ENCODE assay signal across 20 mouse cellular contexts in the genomic region with DNA sequence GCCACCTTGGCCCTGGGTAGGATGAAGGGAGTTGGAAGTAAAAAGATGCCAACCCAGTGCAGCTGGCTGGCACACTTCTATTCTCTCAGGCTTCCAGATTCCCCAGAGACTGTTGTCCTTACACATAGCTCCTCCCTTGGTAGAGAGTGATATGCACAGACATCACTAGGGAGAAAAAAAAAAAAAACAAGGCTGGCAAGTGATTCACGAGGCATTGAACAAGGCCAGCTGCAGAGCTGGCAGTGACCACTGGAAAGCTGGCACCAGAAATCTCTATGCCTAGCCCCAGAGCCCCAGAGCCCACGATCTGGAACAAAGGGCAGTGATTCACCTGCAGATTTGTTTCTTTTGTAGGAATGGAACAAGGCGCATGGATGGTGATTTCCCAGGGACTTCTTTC.
A peak's percentile ranks its signal among the peaks of the same experiment; 100 is the strongest.
DNase-seq lines count a peak whose midpoint lies in the region; TF ChIP-seq lines count a peak whose summit lies in the region.
"Had no signal": no experiment of that assay in that cellular context is flagged by ENCODE, and none has a peak within 500 bp of the region (broad histone marks: within the 10 kb centered on the region; RNA-seq: fewer than 3 reads in every experiment).

No protein-coding gene starts in this region.

- H3K4me3 ChIP-seq in layer of hippocampus, adult 2 months = no peak overlapping the region
- H3K4me3 ChIP-seq: forebrain, embryonic 12.5 days; heart, embryonic 10.5 days; limb, embryonic 12.5 days; lung, embryonic 15.5 days; myocyte; stomach, embryonic 15.5 days had no signal

- H3K27ac ChIP-seq in layer of hippocampus, adult 2 months = no peak overlapping the region
- H3K27ac ChIP-seq: forebrain, embryonic 12.5 days; heart, embryonic 10.5 days; limb, embryonic 12.5 days; liver, embryonic 14.5 days; lung, embryonic 15.5 days; stomach, embryonic 15.5 days had no signal

- 0 out of 2 replicates have a peak, but pooled peaks have one; percentile 6 for TF ChIP-seq CTCF in layer of hippocampus, adult 2 months (conservative IDR thresholded peaks at IDR 0.05)

- peak; percentile 62 for DNase-seq in adrenal gland, adult 2 months
- DNase-seq in adrenal gland, postnatal 4 days (ENCODE audit: low spot score in 2 of 2) = no peak
- DNase-seq in layer of hippocampus, adult 2 months (ENCODE audit: low spot score in 2 of 2) = no peak
- no peak for DNase-seq in layer of hippocampus, adult 9-10 months (ENCODE audit: low spot score)
- DNase-seq in 3T3-L1 (ENCODE audit: low read depth, low spot score) = peak; percentile 46
- peak; percentile 32 for DNase-seq in adrenal gland, postnatal 25 days
- DNase-seq in kidney, postnatal 25 days = no peak
- DNase-seq in lung, postnatal 4 days = no peak
- DNase-seq: cerebellum, postnatal 36 days; kidney, adult 2 months; kidney, postnatal 10 days; thymus, adult 18-20 months; thymus, postnatal 4 days had no signal

Comparison
In these comparisons a context has a peak if more than half of its experiments do, and no peak if none do; other contexts are left out.
1. DNase-seq: peak in adrenal gland, adult 2 months (single experiment), 3T3-L1 (single experiment) and adrenal gland, postnatal 25 days (single experiment); none in adrenal gland, postnatal 4 days (0 of 2), layer of hippocampus, adult 2 months (0 of 2), layer of hippocampus, adult 9-10 months (single experiment), kidney, postnatal 25 days (0 of 2) and lung, postnatal 4 days (0 of 2).